Mouse (Mus musculus) adipocyte (in vitro differentiated cells): ENCODE measurements around the gene Stxbp6.
"Not testable (repeated sequence)": the region's sequence is repeated elsewhere in the genome, so short reads cannot be mapped to it uniquely, and the experiment has no call there.

ENCODE experiments used
- DNase-seq: peaks from one replicate; pipeline ENCODE4 v3.0.0-alpha.2; 2016; ENCODE audit warnings: low spot score

Gene Stxbp6

DNA sequence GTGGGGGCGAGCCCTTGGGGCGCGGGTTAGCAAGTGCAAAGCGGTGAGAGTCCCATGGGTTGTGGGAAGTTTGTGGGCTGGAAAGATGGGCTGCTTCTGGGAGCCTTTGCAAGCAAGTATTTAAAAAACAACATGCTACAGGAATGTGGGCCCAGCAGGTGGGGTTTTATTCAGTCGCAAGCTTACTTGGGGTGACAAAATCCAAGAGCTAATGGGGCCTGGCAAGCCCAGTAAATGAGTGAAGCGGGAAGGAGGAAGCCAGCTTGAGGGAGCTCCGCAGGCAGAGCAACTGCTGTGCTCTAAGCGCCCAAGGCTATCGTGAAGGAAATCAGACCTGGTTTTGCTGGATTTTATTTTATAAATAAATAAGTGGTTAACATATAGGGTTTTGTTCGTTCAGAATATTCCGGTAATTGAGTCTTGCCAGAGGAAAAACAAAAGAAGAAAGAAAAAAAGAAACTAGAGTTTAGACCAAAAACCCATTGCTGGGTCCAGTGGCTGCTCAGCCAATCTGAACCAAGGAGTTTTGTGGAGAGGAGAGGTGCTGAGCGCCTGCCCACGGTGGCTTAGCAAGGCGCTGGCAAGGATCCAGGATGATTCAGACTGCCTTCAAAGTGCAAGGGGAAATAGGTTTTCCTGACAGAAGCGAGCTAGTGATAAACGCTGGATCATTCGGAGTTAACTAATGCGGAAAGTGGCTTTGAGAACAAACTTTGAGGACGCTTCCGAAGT is at the start of gene Stxbp6:
Gene Stxbp6, minus strand, starts transcription at position 99 of the 732 bp plus-strand sequence.
- no peak for DNase-seq

DNA sequence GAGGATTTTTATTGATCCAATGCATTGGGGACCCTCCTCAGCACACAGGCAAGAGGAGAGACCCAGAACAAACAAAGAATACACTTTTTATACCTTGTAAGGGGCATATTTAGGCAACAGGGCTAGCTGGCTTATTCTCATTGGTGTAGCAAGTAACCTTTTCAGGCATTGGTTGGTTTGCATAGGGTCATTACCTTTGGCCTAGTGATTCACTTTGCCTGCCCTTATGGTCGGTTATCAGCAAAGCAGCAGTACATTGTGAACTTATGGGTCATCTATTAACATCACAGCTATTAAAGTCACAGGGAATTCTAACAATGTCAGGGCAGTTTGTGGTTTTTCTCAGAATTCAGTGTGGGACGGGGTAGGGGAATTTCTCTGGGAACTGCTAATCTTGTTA is 28.4 kb upstream of the Stxbp6 start:
- DNase-seq, result not testable (repeated sequence)

DNA sequence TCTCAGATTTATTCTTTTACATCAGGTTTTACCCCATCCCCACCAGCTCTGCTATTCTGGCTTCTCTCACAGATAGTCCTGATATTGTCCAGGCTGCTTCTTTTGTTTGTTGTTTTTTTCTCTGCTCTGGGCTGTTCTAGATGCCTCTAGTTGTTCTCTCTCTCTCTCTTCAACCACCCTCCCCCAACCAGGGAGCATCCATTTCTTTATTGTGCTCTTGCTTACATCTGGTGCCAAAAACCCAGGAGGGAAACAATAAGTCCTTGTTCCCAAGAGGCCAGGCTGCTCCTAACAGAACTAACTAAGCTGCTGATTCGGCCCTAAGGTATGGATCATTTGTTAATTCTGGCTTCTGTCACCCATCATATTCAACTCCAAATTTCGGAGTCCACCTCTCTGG is 19.2 kb upstream of the Stxbp6 start:
- no peak for DNase-seq

DNA sequence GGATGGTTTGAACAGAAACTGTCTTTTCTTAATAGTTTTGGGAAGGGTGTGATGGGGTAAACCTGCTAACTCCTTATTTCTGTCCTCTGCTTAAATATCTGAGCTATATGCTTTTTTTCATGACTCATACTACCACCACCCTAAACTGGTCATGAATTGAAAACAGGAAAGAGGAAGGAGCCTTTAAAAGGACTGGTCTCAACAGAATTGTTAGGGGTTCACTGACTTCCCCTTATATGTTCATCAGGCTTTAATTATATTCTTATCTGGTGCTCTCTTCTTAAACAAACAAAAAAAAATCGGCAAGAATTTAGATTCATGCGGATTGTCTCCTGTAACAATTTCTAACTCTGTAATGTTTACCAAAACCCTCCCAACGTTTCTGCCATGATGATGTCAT is 17.9 kb upstream of the Stxbp6 start:
- DNase-seq, result no peak

DNA sequence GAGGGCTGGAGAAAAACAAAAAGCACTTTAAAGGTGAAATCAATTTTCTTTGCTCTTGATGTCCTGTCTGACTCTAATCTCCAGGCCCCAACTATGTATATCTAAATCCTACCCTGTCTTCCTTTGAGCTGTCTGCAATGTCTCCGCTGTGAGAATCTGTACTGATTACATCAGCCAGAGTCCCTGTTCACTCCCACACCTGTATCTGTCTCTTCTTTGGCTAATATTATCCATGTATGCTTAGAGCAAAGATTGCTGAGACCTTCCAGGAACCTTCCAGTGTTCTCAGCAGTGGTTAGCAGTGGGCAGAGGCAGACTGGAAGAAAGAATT is 8.6 kb upstream of the Stxbp6 start:
- no peak for DNase-seq

DNA sequence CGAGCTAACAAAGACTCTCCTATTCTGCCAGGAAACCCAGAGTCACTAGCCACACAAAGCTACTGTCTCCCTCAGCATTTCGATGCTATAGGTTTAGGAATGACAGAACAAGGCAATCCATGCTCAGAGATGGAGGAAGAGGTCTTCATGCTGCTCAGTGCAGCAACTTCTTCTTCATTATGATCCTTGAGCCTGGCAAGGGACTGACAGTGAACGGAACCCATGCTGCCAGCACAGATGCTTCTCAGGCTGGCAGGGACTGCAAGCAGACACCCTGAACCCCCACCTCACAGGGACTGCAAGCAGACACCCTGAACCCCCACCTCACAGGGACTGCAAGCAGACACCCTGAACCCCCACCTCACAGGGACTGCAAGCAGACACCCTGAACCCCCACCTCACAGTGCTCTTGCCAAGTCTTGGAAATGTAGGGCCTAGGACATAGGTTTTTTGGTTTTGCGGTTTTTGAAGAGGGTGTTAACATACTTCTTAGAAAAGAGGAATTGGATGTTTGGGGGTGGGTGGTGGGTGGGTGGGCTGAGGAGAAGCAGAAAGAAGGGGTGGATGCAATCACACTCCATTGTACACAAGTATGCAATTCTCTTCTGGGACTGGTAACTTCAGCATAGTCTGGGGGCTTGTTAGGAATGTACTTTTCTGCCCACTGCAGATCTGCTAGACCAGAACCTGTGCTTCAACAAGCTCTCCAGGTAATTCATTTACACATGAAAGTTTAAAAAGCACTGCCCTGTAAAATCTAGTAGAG is 8.1 kb upstream of the Stxbp6 start:
- no peak for DNase-seq

DNA sequence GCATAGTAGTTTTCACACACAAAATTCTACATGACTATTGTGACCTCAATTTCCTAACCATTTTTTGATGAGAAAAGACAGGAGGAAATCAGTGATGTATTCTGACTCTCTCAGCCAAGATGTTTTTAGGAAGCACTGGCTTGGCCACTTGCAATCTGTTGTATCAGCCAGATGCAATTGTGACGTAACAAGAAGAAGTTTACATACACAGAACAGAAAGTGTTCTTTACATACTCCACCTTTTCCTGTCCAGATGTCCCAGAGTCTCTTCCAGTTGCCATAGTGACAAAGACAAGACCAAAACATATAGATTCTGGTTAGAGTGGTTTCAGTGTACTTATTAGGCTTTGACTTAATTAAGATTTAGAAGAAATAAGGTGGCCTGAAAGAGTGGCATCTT is 7.1 kb upstream of the Stxbp6 start:
- DNase-seq, result no peak

DNA sequence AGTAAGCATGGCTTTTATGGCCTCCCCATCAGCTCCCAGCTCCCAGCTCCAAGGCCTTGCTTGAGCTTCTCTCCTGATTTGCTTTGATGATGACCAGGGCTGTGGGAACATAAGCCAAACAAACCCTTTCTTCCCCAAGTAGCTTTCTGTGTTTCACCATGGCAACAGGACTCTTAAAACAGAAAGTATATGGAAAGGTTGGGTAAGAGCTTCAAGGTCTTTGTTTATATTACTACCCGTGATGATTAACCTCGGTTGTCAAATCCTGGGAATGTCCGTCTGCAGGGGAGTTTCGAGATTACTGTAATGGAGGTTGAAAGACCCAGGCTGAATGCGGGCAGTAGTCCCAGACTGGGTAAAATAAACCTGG is 6.2 kb upstream of the Stxbp6 start:
- DNase-seq, result no peak

DNA sequence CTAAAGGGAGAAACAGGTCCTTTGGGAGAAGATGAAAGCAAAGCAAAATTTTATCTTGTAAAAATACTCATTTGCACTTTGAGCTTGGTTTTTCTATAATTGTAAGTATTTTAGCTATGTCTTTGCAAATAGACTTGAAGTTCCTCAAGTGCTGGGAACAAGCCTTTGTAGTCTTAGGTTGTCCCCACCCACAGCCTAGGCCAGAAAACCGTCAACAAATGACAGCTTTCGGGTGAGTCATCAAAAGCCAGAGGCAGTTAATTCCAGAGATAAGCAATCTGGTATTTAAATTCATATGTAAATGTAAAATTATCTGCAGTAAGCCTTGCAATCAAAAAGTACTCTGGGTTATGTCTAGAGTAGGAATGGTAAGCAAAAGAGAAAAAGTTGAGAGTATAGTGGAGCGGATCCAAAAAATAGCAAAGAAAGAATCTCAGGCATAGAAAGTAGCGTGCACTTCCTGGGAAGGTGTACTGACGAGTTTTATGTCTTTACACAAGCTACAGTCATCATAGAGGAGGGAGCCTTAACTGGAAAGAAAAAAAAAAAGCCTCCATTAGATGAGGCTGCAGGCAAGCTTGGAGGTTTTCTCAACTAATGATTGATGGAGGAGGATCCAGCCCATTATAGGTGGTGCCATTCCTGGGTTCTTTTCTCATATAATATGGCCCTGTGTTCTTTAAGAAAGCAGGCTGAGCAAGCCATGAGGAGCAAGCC is 5.7 kb upstream of the Stxbp6 start:
- DNase-seq, result no peak

DNA sequence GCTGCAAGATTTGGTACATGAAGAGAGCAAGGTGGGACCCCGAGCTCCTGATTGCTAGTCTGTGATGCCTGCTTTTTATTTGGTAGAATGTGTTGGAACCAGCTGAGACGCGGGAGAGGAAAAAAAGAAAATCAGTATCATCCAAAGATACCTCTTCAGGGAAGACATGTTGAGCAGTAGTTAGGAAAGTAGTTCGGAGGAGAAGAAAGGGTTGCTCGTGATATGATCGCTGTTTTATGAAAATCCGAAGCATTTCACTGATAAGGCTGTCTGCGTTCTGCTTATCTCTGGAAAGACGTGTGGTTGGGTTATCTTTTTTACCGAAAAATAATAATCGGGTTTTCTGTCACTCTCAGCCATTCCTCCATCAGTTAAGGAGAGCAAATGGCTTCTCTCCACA is 1.1 kb upstream of the Stxbp6 start:
- no peak for DNase-seq

DNA sequence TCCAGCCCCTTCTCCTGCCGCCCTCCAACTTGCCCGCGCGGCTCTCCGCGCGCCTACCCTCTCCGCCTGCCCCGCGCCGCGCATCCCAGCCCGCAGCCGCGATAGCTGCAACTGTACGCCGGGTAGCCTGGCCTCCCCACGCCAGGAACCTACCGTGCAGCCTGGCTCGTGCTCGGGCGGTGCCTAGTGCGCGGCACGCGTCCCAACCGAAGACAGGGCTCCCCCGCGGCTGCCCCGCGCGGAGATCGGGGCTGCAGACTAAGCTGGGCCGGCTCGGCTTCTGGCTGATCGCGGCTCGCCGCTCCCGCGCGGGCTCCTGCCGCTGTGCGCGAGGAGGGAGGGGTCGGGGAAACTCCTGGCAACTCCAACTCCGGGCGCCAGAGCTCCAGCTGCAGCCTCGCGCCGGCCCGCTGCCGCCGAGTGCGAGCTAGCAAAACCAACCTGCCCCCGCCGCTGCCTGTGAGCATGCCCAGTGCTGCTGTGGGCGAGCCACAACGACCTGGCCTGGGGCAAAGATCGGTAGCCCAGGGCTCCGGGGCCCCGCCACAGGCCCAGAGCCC is 387 bp downstream of the Stxbp6 start:
- DNase-seq, result no peak

DNA sequence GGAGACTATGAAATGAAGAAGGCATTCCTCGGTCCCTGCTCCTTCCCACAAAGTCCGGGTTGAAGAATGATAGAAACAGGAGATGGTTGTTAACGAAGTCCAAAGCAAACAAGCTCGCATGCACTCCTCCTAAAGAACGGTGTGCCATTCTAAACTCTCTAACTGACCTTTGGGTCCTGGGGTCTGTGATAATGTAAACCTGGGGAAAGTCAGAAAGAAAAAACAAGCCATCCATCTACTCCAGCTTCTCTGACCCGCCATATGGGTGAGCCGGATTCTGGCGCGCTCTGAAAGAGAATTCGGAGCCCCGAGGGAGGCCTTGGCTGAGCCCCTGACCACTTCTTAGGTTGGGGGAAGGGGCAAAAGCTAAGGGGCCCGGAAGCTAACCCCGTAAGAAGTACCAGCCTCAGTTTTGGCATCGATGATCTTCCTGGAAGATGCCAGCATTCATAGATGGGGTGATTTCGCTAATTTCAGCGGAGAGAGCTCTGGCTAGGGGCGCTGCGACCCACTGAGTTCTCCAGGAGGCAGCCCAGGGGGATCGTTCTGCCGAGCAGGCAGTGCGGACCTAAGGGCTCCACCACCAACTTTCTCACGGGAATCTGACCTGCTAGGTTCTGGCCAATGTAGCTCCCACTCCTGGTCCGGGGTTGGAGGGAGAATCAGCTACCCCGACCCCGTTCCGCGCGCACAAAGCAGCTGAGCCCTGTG is 1.0 kb downstream of the Stxbp6 start:
- no peak for DNase-seq

DNA sequence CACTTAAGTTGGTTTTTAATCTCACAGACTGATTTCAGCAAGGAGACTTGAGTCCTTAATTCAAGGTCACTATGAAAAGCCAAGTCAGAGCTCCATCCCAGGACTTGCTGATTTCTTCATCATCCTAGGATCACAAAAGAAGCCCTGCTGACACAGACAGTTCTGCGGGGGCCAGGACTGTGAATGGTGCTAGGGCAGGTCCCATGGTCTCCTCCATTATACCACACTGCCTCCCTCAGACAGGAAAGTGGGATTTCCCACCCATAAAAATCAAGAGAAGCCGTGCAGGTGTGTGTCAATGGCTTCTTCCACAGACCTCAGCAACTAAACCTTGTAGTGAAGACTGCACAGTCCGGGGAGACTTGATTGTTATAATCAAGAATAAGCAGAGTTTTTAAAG is 2.3 kb downstream of the Stxbp6 start:
- no peak for DNase-seq

DNA sequence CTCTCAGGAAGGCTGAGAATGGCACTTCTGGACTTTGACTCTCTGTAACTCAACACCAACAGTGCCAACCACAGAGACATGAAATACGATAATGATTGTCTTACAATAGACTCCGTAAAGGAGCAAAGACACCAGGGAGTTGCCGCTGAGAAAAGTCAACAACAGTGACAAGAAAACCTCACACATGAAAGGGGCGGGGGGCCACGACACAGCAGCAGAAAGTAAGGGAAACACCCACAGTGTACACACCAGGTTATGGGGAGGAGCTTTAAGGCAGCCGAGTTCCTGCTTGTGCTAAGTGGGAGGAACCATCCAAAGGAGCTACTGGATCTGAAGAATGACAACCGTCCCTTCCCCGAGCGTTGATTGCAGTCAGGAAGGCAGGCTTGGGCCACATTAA is 4.3 kb downstream of the Stxbp6 start:
- DNase-seq, result no peak

DNA sequence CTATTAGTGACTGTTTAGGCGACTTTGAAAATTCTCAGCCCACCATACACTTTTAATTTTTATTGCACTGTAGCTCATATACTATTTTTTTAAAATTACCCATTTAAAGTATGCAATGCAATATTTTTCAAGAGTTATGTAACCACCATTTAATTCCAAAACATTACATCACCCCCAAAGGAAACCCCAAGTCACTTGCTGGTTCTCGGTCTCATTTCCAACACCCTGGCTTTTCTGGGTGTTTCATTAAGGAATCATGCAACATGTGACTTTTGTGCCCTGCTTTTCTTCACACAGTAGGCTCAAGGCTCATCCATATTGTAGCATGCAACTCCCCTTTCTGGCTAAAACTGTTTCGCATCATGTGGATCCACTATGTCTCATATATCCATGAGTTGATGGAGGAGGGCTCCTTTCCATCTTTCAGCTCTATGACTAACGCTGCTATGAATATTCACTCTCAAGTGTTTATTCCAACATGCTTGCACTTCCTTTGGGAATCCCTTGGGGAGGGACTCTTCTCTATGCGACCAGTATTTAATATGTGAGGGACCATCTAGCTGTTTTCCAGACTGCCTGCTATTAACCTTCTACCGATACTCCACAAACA is 6.3 kb downstream of the Stxbp6 start:
- no peak for DNase-seq

DNA sequence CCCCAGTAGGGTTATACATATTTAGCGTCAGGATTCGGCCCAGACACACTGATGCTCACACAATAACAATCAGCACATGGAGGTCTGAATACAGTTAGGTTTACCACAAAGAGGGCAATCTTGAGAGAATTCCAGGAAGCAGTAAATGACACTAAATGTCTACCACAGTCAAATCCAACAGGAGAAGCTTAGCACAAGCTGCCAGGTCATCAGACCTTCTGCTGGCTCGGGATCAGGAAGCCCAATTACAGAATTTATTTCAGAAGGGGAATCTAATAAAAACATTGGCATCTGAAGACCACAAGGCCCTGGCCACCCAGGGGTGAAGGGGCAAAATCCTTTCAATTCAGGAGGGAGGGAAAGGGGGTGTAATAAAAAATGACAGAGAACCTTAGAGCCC is 6.8 kb downstream of the Stxbp6 start:
- DNase-seq, result no peak

DNA sequence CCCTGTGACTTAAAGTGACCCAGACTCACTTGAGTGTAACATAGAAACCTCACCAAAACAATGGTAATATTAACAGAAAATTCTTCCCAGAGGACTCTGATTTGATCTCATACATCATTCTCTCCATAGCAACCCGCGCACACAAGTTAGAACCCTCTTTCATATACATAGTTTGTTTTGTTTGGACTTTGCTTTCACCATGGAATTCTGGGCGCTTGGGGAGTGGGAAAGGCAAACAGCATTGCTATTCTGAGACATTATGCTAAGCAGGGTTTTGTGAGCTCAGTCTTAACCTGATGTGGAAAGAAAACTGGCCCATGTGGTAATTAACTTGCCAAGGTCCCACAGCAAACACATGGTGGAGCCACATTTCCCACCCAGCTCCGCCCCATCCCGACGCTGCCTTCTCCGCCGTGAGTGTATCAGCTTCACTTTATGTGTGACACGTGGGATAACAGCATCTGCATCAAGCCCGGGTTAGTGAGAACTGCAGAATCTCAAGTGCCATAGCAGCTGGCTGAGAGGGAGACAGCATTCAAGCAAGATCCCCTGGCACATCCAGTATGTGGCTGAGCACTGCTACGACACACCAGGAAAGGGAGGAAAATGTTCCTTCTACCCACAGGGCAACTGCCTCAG is 7.3 kb downstream of the Stxbp6 start:
- no peak for DNase-seq

DNA sequence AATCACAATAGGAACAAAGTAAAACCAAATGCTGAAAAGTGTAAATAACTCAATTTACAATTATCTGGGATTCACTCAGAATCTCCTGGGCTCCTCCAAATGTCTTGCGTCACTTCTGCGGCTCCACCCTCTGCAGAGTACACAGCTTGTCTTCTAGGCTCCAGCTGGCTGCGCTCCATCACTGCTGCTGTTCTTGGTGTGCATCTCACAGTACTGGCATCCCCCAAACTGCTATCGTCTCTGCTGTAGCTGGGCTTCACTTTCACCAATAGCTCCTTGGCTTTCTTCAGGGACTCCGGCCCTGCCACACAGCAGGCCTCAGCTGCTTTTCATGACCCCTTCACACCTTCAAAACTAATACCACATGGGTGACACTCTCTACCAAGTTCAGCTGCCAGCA is 10.9 kb downstream of the Stxbp6 start:
- peak; percentile 2 for DNase-seq

DNA sequence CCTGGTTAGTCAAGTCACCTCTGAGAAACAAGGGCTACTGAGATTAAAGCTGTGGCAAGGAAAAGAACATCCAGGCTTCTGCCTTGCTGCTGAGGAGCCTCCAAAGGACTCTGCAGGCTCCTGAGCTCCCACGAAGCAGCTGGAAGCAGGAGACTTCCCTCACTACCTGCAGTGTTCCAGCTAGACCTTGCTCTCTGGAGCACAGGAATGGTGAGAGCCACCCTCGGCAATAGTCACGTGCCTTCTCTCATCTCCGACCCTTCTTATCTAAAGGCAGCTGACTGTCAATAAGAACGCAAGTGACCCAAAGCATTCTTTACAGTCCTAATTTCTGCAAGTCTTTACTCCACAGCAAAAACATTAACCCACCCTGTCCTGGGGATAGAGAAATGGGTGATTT is 13.2 kb downstream of the Stxbp6 start:
- no peak for DNase-seq

DNA sequence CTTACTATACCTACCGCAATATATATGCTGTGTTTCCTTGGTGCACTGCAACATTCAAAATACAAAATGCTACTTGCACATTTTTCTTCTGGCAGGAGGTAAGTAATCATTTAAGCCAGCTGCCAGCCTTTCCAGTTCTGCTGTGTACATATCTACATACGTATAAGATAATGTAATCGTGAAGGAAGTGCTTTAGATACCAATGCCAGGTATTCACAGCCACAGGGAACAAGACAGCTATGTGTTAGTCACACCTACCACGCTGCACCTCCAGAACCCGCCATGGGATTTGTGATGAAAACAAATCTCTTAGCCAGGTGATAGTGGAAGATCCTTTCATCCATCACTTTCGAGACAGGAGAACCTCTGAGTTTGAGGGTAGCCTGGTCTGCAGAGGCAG is 13.7 kb downstream of the Stxbp6 start:
- no peak for DNase-seq

DNA sequence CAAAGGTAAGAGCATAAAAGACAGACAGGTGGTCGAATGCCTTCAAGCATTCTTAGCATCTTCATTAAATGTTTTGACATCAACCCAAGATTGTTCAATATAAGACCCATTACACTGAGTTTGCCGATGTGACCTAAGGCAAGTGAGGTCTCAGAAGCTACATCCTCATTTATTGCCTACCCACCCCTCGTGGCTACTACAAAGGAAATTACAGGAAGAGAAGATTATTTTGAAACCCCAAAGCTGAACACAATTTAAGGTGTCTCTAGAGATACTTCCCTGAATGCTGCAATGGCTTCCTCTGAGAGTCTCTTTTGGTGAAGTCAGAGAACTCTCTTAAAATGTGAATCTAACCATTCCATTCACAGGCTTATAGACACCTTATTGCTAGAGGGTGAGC is 16.5 kb downstream of the Stxbp6 start:
- DNase-seq, result no peak
